In the genomic region with DNA sequence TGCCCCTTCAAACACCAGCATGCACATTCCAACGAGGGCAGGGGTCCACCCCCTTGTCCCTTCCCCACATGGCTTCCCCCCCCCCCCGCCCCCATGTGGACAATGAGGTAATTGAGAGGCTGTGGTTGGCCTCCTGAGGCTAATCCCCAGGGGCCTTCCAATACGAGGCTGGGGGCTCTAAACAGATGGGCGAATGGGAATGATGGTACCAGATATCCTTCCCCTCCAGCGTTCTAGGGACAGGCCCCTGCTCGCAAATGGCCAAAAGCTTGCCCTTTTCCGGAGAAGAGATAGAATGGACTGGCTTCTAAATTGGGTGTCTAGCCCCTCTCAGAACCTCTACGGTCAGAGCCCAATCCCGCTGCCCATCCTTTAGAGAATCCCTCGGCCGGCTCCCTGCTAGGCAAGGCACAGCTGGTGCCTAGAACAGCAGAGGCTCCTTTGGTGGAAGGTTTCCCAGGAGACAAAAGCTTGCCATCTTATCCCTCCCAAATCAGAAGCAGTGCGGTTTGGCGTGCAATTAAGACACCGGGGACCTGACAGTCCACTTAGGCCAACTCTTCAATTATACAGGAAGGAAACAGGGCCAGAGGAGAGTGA, we compare ENCODE assay signal across 8 mouse cellular contexts. TPM values are rescaled to one million over a fixed set of nuclear protein-coding genes. Genes with fewer than 3 reads are reported as not detected.
A peak's percentile ranks its signal among the peaks of the same experiment; 100 is the strongest.
DNase-seq lines count a peak whose midpoint lies in the region; ATAC-seq and TF ChIP-seq lines count a peak whose summit lies in the region.

No protein-coding gene starts in this region.

- peaks cover 18% of the 10 kb centered on the region for H3K4me1 ChIP-seq in kidney, postnatal 0 days (replicated peaks; ENCODE audit: insufficient read depth, low read length)
- peaks cover 45% of the 10 kb centered on the region for H3K4me1 ChIP-seq in embryonic facial prominence, embryonic 10.5 days
- peaks cover 44% of the 10 kb centered on the region for H3K4me1 ChIP-seq in hindbrain, embryonic 15.5 days (replicated peaks)
- H3K4me1 ChIP-seq in midbrain, embryonic 16.5 days (ENCODE audit: control insufficient read depth, insufficient read depth, low read length), result peaks cover 16% of the 10 kb centered on the region

- peak overlapping the region; percentile 78 for H3K9ac ChIP-seq in kidney, postnatal 0 days (ENCODE audit: low read depth, low read length)
- H3K9ac ChIP-seq in hindbrain, embryonic 15.5 days, result peak overlapping the region; percentile 63
- H3K9ac ChIP-seq in midbrain, embryonic 16.5 days (ENCODE audit: low read depth, low read length), result peak overlapping the region; percentile 82

- H3K36me3 ChIP-seq in kidney, postnatal 0 days (ENCODE audit: insufficient read depth, low read length), result no peaks in the 10 kb centered on the region
- H3K36me3 ChIP-seq in embryonic facial prominence, embryonic 10.5 days (replicated peaks), result peaks cover 15% of the 10 kb centered on the region
- no peaks in the 10 kb centered on the region for H3K36me3 ChIP-seq in hindbrain, embryonic 15.5 days
- H3K36me3 ChIP-seq in midbrain, embryonic 16.5 days (ENCODE audit: control insufficient read depth, insufficient read depth, low read length), result no peaks in the 10 kb centered on the region

- no peak for TF ChIP-seq CTCF in kidney, postnatal 0 days (IDR thresholded peaks at IDR 0.05; ENCODE audit: low read depth)

- 10% methylated on average over 14 of the region's 14 CpGs for WGBS in kidney, postnatal 0 days
- WGBS in embryonic facial prominence, embryonic 10.5 days, result 1% methylated on average over 14 of the region's 14 CpGs
- WGBS in hindbrain, embryonic 15.5 days, result 2% methylated on average over 14 of the region's 14 CpGs
- WGBS in midbrain, embryonic 16.5 days, result 1% methylated on average over 13 of the region's 14 CpGs

- no peaks in the 10 kb centered on the region for H3K27me3 ChIP-seq in kidney, postnatal 0 days (ENCODE audit: insufficient read depth, low read length)
- H3K27me3 ChIP-seq in embryonic facial prominence, embryonic 10.5 days (replicated peaks; ENCODE audit: low read depth, poor library complexity, severe bottlenecking), result no peaks in the 10 kb centered on the region
- H3K27me3 ChIP-seq in hindbrain, embryonic 15.5 days, result no peaks in the 10 kb centered on the region
- H3K27me3 ChIP-seq in midbrain, embryonic 16.5 days (ENCODE audit: control insufficient read depth, insufficient read depth, low read depth, low read length), result no peaks in the 10 kb centered on the region

- no peaks in the 10 kb centered on the region for H3K9me3 ChIP-seq in kidney, postnatal 0 days (replicated peaks; ENCODE audit: low read length)
- H3K9me3 ChIP-seq in embryonic facial prominence, embryonic 10.5 days, result no peaks in the 10 kb centered on the region
- H3K9me3 ChIP-seq in hindbrain, embryonic 15.5 days, result no peaks in the 10 kb centered on the region
- H3K9me3 ChIP-seq in midbrain, embryonic 16.5 days (replicated peaks; ENCODE audit: control insufficient read depth, low read length, poor library complexity, severe bottlenecking), result no peaks in the 10 kb centered on the region

- H3K27ac ChIP-seq in kidney, postnatal 0 days, result peak overlapping the region; percentile 91
- H3K27ac ChIP-seq in embryonic facial prominence, embryonic 10.5 days (replicated peaks), result peak overlapping the region; percentile 93
- H3K27ac ChIP-seq in hindbrain, embryonic 15.5 days (replicated peaks), result peak overlapping the region; percentile 91
- peak overlapping the region; percentile 90 for H3K27ac ChIP-seq in midbrain, embryonic 16.5 days (ENCODE audit: low read length)

- H3K4me3 ChIP-seq in kidney, postnatal 0 days (replicated peaks; ENCODE audit: low read depth, low read length), result peak overlapping the region; percentile 73
- peak overlapping the region; percentile 79 for H3K4me3 ChIP-seq in embryonic facial prominence, embryonic 10.5 days
- peak overlapping the region; percentile 72 for H3K4me3 ChIP-seq in hindbrain, embryonic 15.5 days
- H3K4me3 ChIP-seq in midbrain, embryonic 16.5 days (ENCODE audit: low read depth, low read length), result peak overlapping the region; percentile 61

- peak overlapping the region; percentile 88 for H3K4me2 ChIP-seq in kidney, postnatal 0 days (ENCODE audit: low read length)
- peak overlapping the region; percentile 91 for H3K4me2 ChIP-seq in hindbrain, embryonic 15.5 days
- peak overlapping the region; percentile 95 for H3K4me2 ChIP-seq in midbrain, embryonic 16.5 days (ENCODE audit: low read length)

- ATAC-seq in kidney, postnatal 0 days (replicated peaks; ENCODE audit: low FRiP score, low read depth), result peak; percentile 70
- peak; percentile 46 for ATAC-seq in hindbrain, embryonic 15.5 days (ENCODE audit: low FRiP score, low read depth)
- peak; percentile 25; the same call in 1 of the 2 replicates for ATAC-seq in midbrain, embryonic 16.5 days

- DNase-seq in kidney, postnatal 0 days (ENCODE audit: low spot score), result no peak
- DNase-seq in kidney, adult 18-20 months, result no peak
- no peak for DNase-seq in embryonic facial prominence, embryonic 10.5 days (ENCODE audit: low spot score)
- no peak for DNase-seq in left cerebral cortex, adult 8-10 months (ENCODE audit: low spot score in 2 of 2)
- no peak for DNase-seq in thymus, postnatal 14 days
- DNase-seq in cerebellum, postnatal 36 days, result no peak

RNA-seq across cellular contexts. Expression of a gene that starts 55.1 kb away (rescaled TPM):
- 23.0 TPM in 2 replicates for polyA plus RNA-seq in kidney, postnatal 0 days (2015; fragmentation: Nextera tagmentation; extraction: Ambion mirVana)
- polyA plus RNA-seq in embryonic facial prominence, embryonic 10.5 days (2016; fragmentation: Nextera tagmentation; extraction: Ambion mirVana), result 64.6 and 66.1 TPM in 2 replicates
- polyA plus RNA-seq in hindbrain, embryonic 15.5 days (2015; fragmentation: Nextera tagmentation; extraction: Ambion mirVana), result 39.1 and 39.7 TPM in 2 replicates
- polyA plus RNA-seq in midbrain, embryonic 16.5 days (2015; fragmentation: Nextera tagmentation; extraction: Ambion mirVana), result 39.4 and 39.7 TPM in 2 replicates
- 10 to 100 TPM; 41.3 to 47.8 (median 45.0) TPM for total RNA-seq in left cerebral cortex, adult 8-10 months (2022)
